Mouse (Mus musculus) effector memory CD4-positive, alpha-beta T cell, adult 7 months (primary cell): ENCODE measurements around the gene Slc7a1. TPM values are rescaled to one million over a fixed set of nuclear protein-coding genes. Genes with fewer than 3 reads are reported as not detected.

ENCODE experiments used
- polyA plus RNA-seq: library from polyadenylated mRNA; unstranded; fragments of 100-300 nt; shearing (Covaris generic); gene quantifications from one replicate; pipeline ENCODE4 v1.2.1, GENCODE M21; 2017

The Slc7a1 gene
- polyA plus RNA-seq, result 57.1 TPM

GRCm38 (mm10) chr5:148399660-148400443, at the start of gene Slc7a1:
Gene Slc7a1, minus strand, starts transcription at chr5:148399904.

Other genes starting within 250 kb of the Slc7a1 start
- gene Ubl3, start 152.9 kb upstream of the Slc7a1 start, polyA plus RNA-seq, result 400 TPM